Mouse (Mus musculus) spleen, adult 2 months (tissue): ENCODE data around the gene Plcxd2.

Source experiments
- CTCF ChIP-seq: fragments of 200-500 bp; IDR thresholded peaks from 2 replicates; pipeline ENCODE4 v1.5.1; 2011; ENCODE audit warnings: mild to moderate bottlenecking, inconsistent platforms; ENCODE audit not compliant: insufficient read depth, insufficient read length, insufficient replicate concordance; ENCODE audit errors: extremely low read depth
- POLR2A ChIP-seq: fragments of 200-500 bp; IDR thresholded peaks from 2 replicates; pipeline ENCODE4 v1.6.1; 2011; ENCODE audit warnings: low read depth, low read length, inconsistent platforms

- TF ChIP-seq CTCF (no peak), POLR2A (no peak)
Observed at GRCm38 (mm10) chr16:45942169-45942891, 67.7 kb downstream of the Plcxd2 start.
